Mouse (Mus musculus): ENCODE data around the gene Fat3.

Fat3 gene

DNA sequence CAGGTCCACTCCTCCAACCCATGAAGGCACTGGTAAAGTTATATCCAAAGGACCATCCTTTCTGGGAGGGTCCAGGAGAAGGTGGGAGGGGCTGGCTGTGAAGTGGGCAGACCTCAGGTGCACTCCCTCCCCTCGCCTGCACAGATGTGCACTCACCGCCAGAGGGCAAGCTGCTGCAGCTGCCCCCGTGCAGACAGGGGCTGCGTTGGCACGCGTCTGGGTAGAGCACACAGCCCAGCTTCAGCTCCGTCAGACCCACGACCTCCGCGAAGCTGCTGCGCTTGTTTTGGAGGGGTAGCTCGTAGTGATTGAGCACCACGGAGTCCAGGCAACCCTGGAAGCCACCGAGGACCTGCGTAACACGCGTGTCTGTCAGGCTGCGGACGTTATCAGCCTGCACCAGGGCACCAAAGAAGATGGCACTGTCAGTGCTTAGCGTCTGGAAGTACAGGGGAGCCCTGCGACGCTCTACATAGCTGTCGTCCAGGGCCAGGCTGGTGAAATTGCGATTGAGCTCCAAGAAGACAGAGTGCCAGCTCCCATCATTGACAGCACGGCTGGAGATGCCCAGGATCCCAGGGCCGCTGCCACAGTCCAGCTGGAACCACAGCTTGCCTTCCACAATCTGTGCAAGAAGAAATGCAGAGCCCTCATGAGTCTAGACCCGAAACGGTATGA, 563.1 kb downstream of the Fat3 start:
- DNase-seq, result no peak

DNA sequence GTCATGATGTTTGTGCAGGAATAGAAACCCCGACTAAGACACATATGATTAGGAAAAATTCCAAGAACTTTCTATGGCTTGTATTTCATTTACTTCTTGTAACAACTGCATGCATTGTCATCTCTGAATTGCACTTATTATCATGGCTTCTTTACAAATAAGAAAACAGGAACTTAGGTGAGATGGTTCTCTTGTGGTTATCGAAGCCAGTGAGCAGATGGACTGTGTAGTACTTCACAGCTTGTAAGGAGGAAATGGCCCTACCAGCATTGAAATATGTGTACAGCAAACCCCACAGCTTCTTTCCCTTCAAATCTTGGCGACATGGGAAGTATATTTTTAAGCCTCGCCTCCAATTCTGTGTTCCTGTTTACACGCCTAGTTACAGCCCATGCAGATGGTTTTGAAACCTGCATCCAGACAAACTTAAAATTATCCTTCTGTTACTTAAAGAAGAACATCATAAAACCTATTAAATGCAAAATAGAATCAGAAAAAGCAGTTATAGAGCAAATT, 570.1 kb downstream of the Fat3 start:
- DNase-seq, result no peak

DNA sequence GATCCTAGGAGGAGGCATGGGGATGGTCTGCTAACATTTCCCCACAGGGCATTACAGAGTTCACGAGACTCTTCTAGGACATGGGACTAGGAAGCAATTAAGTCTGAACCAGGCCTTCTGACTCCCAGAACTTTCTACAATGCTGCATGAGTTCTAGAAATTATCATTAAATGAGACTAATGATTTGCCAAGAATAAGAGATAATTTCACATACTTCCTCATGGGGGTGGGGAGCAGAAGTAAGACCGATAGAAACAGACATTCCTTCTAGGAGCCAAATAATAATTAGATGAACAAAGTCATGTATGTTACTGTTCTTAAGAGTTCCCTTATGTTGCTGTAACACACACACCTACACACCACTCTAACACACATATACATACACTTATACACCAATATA, 572.8 kb downstream of the Fat3 start:
- no peak for DNase-seq

DNA sequence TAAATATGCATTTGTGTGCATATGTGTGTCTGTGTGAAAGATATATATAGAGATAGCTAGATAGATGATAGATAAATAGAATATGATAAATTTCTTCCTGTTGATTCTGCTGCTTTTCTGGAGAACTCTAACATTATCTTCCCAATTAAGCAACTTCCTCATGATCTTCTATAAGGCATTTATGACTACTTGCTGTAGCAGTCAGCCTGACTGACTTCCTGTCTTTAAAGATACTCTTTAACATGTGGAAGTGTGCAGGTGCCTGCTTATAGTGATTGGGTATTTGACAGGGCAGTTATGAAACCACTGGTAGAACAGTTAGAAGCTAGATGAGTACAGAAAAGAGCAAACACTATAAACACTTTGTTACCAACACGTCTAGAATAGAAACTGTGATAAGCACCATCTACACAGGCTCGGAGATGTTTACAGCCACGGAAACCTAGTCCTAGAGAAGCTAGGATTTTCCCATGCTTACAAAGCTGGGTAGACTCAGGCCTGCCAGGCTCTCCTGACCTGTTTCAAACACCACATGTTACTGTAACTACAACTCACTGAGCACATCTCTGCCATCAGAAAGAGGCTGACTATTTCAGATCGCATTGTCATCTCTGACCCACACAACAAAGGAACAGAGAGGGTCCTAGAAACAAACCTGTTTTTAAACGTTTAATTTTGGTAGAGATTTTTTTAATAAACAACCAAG, 573.6 kb downstream of the Fat3 start:
- no peak for DNase-seq

DNA sequence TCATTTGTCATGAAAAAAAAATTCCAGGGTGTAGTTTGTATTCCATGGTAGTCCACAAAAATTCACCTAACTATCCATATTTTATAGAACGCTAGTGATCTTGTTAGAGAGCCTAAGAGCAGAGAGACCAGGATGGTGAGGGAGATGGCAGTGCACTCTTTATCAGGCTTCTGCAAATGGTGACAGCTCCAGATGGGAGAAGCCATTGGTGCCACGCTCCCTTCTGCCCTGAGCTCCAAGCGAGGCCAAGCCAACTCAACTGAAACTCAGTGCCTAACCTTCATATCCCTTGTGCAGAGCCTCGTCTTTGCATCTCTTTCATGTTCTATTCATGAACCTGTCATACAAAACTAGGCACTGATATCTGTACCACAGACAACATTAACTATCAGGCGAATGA, 575.8 kb downstream of the Fat3 start:
- DNase-seq, result no peak

DNA sequence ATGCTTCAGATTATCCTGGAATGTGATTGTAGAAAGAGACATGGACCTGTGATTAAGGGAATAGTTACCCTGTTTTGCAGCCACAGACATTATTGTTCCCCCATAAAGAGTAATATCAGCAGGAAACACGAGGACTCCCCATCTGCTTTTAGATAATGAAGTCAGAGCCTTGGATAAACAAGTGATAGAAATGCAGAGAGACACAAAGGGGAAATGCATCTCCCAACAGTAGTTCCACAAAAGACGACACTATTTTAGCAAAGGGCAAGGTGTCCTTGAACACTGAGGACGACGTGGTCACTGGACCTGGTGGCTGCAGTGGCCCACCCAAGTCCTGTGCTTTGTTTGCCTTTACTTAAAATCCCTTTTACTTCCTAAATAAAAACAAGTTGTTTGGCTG, 580.8 kb downstream of the Fat3 start:
- no peak for DNase-seq

DNA sequence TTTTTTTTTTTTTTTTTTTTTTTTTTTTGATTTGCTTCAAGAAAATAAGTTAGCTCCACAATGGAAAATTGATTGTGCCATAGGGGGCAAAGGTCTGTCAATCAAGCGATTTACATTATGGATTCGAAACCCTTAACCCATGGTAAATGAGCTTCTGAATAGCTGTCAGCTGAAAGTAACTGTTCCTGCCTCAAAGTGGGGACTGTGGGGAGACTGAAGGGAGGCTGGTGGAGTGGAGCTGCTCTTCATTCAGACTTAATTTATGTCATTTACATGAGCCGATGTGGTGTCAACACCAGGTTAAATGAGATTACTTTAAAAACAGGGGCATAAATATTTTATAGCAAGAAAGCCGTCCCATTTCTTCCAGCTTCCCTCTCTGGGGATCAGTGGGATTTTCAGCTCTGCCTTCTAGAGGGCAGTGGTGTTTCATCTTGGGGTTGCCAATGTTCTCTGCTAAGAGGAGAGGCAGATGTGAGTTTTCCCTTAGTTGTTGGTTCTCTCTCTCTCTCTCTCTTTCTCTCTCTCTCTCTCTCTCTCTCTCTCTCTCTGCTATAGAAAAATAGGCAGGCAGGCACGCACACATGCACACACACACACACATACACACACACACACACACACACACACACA, 581.6 kb downstream of the Fat3 start:
- DNase-seq, result no peak

DNA sequence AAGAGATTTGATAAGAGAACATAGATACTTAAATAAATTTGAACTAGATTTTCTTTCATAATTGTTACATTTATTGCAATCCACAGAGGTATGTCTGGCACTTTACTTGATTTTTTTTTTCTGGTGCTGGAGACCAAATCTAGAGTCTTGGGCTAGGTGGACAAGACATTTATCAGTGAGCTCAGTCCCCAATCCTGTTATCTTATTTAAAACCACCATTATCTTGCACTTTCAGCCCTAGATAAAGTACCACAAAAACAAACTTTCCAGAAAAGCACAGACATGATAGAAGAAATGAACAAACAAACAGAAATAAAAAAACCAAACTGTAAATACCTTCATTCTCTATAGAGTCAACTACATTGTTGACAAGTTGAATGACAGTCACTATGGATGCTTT, 584.5 kb downstream of the Fat3 start:
- DNase-seq, result no peak

DNA sequence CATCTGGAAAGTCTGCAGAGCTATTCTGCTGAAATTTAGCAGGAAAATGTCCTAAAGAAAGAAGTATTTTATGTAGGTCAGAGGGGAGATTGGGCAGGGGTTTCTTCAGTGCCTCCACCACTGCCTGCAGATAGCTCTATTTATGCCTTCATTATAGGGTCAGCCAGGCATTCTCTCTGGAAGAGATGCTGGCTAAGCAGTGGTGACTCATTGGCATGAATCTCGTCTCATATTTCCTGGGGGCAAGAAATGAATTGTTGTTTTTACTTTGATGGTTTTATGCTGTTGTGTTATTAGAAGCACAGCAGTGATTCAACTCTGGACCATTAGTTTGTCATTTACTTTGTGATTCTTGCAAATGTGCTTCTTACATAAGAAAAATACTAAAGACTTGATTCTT, 588.4 kb downstream of the Fat3 start:
- DNase-seq, result no peak

DNA sequence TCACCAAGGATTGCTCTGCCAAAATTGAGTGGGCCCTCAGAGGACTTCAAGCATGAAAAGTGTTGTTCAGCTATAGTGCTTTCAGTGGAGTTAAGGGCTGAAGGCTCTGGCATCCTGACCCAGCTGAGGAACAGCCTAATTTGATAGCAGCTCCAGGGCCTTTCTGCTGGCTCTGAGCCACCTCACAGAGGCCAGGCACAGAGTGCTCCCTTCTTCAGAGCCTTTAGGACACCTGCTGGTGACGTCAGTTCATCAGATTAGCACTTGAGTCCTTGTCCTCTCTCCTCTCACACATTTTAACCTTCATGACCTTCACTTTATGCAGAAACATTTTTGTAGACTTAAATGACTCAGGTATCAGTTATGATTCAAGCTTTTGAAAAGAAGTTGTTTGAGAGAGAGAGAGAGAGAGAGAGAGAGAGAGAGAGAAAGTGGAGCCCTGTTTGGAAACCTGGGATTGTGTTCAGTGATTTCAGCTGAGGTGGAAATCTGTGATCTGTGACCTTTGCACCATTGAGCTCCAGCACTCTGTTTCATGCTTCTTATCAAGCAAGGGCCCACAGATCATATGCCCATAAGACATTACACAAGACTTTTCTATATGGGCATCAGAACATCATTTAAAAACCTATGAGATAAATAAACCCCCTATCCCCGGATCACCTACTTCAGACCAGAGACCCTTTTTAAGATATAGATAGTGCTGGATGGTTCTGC, 591.5 kb downstream of the Fat3 start:
- no peak for DNase-seq

DNA sequence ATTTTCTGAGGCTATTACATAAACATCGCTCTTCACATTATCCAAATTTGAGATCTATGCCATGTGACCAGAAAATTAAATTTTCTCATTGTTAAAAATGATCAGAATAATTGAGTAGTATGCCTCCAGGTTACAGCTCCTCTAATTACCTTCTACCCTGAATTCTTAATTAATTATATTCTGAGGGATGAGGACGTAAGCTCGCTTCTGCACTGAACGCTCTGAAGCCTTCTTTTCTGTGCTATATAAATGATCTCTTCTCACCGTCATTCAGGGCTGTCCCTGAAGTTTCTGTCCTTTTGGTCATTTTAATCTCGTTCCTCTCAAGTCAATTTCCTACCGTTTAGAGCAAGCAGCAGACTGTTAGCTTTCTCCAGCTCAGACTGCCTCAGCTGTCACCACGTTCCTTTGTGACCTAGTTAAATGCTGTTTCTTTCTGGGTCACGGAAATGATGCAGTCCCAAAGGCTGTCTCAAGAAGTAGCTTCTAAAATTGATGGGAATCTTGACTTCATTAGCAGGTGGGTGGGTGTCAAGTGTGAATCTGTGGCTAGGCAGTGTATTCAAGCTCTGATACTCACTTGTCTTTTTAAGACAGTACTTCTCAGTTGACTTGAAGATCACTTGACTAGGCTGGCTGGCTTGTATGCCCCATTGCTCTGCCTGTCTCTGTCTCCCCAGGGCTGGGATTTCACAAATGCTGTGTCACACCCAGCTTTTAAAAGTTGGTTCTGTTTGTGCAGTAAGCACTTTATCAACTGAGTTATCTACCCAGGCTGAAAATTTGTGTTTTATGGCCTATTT, 596.9 kb downstream of the Fat3 start:
- DNase-seq, result no peak

DNA sequence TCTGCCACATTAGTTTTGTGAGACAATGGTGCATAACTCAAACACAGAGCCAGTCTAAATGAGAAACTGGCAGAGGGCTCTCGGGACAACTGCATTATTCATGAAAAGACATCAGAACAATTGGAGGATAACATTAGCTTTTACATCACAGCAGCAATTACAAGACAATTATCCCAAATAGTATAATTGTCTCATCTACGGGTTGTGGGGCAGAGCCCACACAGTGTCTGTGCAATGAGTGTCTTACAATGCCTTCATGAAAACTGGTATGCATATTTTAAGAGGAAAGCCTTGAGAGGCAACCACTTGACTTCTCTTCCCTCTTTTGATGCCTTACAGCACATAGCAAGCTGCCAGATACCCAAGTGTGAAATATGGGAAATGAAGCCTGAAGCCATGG, 603.0 kb downstream of the Fat3 start:
- DNase-seq, result no peak

DNA sequence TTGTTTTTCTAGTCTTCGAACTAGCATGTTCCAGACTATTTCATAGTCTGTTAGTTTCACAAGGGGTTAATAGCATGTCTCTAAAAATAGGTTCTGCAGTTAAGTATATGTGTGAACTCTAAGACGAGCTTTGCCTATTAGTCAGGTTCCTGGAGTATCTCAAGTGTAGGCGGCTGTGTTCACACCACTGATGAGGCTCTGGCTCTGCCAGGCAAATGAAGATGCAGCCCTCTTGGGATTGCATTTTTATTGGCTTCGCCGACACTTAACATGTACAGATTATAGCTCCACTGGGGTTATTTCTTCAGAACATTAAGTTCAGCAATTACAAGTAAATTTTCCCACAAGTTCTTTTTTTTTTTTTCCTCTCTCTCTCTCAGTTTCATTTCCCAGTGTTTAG, 614.3 kb downstream of the Fat3 start:
- no peak for DNase-seq

DNA sequence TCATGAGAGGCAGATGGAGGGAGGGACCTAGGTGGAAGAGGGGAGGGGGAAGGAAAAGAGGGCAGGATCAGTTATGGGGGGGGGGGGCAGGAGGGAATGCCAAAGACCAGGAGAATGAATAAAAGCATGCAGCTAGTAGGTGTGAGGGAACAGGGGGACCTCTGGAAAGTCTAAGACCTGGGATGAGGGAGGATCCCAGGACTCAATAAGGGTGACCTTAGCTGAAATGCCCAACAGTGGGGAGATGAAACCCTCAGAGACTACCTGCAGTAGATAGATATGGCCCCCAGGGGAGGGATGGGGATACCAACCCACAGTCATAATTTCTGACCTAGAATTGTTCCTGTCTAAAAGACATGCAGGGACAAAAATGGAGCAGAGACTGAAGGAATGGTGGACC, 620.3 kb downstream of the Fat3 start:
- DNase-seq, result no peak

DNA sequence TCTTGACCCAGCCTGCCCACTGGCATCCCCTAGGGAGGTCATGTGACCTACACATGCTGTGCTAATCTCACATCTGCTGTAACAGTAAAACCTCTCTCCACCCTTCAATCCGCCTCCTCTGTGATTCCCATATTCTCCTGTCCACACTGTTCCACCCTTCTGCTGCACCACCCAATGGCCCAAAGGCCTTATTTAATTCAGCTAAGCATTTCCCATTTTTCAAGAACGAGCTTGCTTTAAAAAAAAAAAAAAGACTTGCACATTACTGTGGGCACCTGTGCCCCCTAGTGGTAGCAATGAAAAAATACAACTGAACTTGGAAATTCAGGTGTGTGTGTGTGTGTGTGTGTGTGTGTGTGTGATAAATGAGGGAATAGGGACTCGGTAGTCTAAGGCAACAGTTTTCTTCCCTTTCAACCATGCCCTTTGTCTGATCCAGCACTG, 620.9 kb downstream of the Fat3 start:
- DNase-seq, result no peak

DNA sequence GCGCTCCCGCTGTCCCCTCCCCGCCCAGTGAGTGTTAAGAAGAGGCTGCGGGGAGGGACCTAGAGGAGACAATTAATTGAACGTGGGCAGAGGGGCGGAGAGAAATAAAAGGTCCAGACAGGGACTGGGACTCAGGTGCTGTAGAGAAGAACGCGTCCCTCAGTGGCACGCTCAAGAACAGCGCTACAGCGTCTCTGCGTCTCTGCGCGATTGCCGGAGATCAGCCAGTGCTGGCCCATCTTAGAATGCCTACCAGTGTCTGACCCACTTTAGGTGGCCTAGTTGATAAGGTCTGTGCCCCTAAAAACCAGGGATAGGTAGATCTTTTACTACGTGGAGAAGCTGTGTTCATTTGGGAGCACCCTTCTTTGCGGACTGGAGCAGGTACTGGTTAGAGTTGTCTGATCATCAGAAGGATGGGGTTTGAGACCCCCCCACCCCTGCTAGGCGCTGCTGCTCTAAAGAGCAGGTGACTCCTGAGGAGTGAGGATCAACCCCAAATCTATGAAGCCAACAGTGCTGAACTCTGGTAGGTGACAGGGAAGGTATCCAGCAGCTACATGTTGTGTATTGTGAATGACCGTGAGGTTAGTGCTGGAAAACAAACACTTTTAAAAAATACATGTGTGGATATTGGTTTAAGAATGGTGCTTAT, 626.5 kb downstream of the Fat3 start, which contains the start of gene Mtnr1b:
Gene Mtnr1b, minus strand, starts transcription at position 51 of the 655 bp plus-strand sequence.
- DNase-seq, result no peak

DNA sequence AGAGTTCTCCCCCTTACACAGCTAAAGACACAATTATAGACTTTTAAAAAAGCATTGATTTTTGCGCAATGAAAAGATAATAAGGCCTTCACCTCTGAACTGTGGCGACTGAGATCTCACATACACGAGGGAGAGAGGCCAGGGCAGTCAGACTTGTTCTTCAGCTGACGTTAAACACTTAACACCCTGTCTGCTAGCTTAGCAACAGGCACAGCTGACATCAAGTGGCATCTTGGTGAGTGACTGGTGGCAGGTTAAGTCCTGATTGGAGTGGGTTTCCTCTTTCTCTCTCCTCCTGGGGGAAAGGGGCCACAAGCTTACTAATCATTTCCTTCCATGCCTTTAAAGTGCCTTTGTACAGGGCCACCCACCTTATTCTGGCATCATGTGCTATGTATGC, 631.1 kb downstream of the Fat3 start:
- no peak for DNase-seq

DNA sequence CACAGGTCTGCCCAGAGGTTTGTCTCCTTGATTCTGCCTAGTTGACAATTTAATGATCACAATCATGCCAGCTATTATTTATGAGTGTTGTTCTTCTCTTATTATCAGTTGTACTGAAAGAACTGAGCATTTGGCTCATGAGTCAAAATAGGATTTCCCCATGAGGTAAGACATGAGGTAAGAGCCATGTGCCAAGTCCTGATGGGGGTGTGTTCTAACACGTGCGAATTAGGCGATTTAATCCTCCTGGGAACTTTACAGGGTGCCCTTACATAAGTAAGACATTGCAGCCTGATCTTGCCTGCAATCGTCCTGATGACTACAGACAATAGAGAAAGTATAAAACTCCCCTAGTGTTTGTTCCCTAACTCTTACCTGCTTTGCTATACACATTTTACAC, 631.6 kb downstream of the Fat3 start:
- no peak for DNase-seq

DNA sequence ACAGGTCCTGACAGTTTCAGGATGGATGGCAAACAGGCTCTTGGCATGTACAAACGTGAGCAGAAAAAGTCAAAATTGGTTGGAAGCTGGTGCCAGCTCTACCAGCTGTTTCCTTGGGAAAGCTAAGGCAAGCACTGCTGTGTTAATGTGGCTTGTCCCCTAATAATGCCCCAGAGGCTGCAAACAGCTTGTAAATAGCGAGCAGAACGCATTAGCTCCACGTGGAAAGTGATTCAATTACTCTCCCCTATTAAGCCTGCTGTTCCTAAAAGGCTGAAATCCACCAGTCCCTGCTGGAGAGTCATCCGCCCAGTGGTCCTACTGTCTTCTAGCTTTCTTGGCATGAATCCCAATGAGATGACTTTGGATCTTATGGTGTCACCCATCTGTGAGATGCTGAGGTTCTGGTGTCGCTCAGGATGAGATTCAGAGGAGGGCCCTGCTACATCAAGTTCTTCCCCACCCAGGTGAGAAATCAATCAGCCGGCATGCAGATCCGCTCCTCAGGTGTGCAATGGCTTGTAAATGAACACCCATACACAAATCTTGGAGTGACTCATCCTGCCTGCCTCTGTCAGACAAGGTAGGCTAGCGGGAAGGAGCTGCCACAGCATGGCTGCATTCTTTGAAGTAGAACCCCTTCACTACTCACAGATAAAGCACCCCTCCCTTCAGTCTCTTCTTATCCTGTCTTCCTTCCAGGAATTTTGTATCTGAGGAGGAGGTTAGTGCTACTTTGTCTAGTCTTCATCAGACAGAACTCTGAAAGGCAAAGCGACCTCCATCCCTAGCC, 634.6 kb downstream of the Fat3 start:
- DNase-seq, result no peak

DNA sequence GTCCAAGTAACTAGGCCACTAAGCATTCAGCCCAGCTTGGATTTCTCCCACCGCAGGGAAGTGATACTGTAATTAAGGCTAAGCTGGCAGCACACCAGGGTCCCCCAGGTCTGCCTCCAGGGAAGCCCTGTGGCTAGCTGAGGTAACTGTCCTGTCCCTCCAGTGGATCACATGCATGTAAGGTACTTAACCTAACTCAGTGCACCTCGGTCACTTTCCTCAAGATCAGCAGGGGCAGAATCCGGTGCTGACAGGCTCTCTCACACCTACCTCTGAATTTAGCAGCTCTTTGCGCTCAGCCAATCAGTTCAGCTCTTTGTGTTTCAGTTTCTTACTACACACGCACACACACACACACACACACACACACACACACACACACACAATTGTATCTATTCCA, 639.7 kb downstream of the Fat3 start:
- no peak for DNase-seq
